Mouse (Mus musculus) MEL (cell line): ENCODE measurements around the gene Pck2. TPM values are rescaled to one million over a fixed set of nuclear protein-coding genes. Genes with fewer than 3 reads are reported as not detected.

Source experiments
- DNase-seq: peaks from one replicate; pipeline ENCODE4 v3.0.0; 2011; ENCODE audit warnings: low read depth, low spot score
- H3K27ac ChIP-seq: 2 replicates; pipeline ENCODE4 v1.5.1; 2012; ENCODE audit warnings: low read depth, mild to moderate bottlenecking, control low read depth, low read length, moderate library complexity; ENCODE audit not compliant: control insufficient read depth
- H3K27me3 ChIP-seq, 2 experiments: fragments of 150-350 bp in 1 of 2; sonication (generic) in 1 of 2; 2 replicates each; pipeline ENCODE4 v1.6.1; 2012; ENCODE audit warnings: low read length in 2 of 2, mild to moderate bottlenecking in 2 of 2, improper control_type of control experiment in 1 of 2, moderate library complexity in 1 of 2; ENCODE audit not compliant: insufficient read depth in 2 of 2, control insufficient read depth in 1 of 2
- H3K36me3 ChIP-seq, 2 experiments: 2 replicates each; pipeline ENCODE4 v1.6.1; 2012 to 2014; ENCODE audit warnings: low read length in 2 of 2, improper control_type of control experiment in 1 of 2, inconsistent platforms in 1 of 2, mild to moderate bottlenecking in 1 of 2; ENCODE audit not compliant: insufficient read depth in 2 of 2, control insufficient read depth in 1 of 2
- H3K4me1 ChIP-seq, 2 experiments: fragments of 150-350 bp in 1 of 2; sonication (generic) in 1 of 2; 2 replicates each; pipeline ENCODE4 v1.6.1; 2012; ENCODE audit warnings: low read length in 2 of 2, improper control_type of control experiment in 1 of 2, mild to moderate bottlenecking in 1 of 2; ENCODE audit not compliant: insufficient read depth in 2 of 2, control insufficient read depth in 1 of 2
- H3K4me3 ChIP-seq, 2 experiments: fragments of 150-350 bp in 1 of 2; sonication (generic) in 1 of 2; 2 replicates each; pipeline ENCODE4 v1.5.1; 2012; ENCODE audit warnings: low read depth in 2 of 2, low read length in 2 of 2, mild to moderate bottlenecking in 2 of 2, moderate library complexity in 2 of 2, control low read depth in 1 of 2, improper control_type of control experiment in 1 of 2; ENCODE audit not compliant: control insufficient read depth in 1 of 2, insufficient read depth in 1 of 2
- H3K79me2 ChIP-seq: 2 replicates; pipeline ENCODE4 v1.6.1; 2012; ENCODE audit warnings: mild to moderate bottlenecking, low read length, moderate library complexity; ENCODE audit not compliant: control insufficient read depth, poor library complexity, insufficient read depth
- H3K9ac ChIP-seq: 2 replicates; pipeline ENCODE4 v1.6.1; 2012; ENCODE audit warnings: low read depth, mild to moderate bottlenecking, control low read depth, low read length, moderate library complexity; ENCODE audit not compliant: control insufficient read depth, poor library complexity, severe bottlenecking
- H3K9me3 ChIP-seq: fragments of 150-350 bp; sonication (generic); replicated peaks from 2 replicates; pipeline ENCODE4 v1.6.1; 2012; ENCODE audit warnings: mild to moderate bottlenecking, low read length, improper control_type of control experiment, moderate library complexity; ENCODE audit not compliant: insufficient read depth
- BHLHE40 ChIP-seq: IDR thresholded peaks from 2 replicates; pipeline ENCODE4 v1.6.1; 2012; ENCODE audit warnings: low read depth, mild to moderate bottlenecking, inconsistent platforms, low read length, improper control_type of control experiment, borderline replicate concordance
- CHD2 ChIP-seq: IDR thresholded peaks from 2 replicates; pipeline ENCODE4 v1.6.1; 2011; ENCODE audit warnings: low read length, improper control_type of control experiment
- CTCF ChIP-seq, 3 experiments: IDR thresholded peaks in 2 of 3; conservative IDR thresholded peaks in 1 of 3; 2 replicates each; pipeline ENCODE4 v1.5.1; 2011 to 2012; ENCODE audit warnings: low read length in 3 of 3, low read depth in 2 of 3, mild to moderate bottlenecking in 2 of 3, improper control_type of control experiment in 1 of 3, inconsistent platforms in 1 of 3, mixed read lengths in 1 of 3, moderate library complexity in 1 of 3; ENCODE audit not compliant: control insufficient read depth in 1 of 3, insufficient read depth in 1 of 3, poor library complexity in 1 of 3, severe bottlenecking in 1 of 3
- E2F4 ChIP-seq: IDR thresholded peaks from 2 replicates; pipeline ENCODE4 v1.6.1; 2011; ENCODE audit warnings: low read depth, low read length, improper control_type of control experiment, borderline replicate concordance
- ELF1 ChIP-seq: IDR thresholded peaks from 2 replicates; pipeline ENCODE4 v1.6.1; 2014; ENCODE audit warnings: low read depth, mild to moderate bottlenecking, inconsistent platforms, low read length, improper control_type of control experiment, moderate library complexity
- EP300 ChIP-seq, 2 experiments: IDR thresholded peaks; 2 replicates each; pipeline ENCODE4 v1.6.1; 2011; ENCODE audit warnings: improper control_type of control experiment in 2 of 2, low read length in 2 of 2, low read depth in 1 of 2, mild to moderate bottlenecking in 1 of 2
- GABPA ChIP-seq: IDR thresholded peaks from 2 replicates; pipeline ENCODE4 v1.6.1; 2012; ENCODE audit warnings: low read depth, mild to moderate bottlenecking, inconsistent platforms, low read length, improper control_type of control experiment, moderate library complexity
- GATA1 ChIP-seq: IDR thresholded peaks from 2 replicates; pipeline ENCODE4 v1.6.1; 2011; ENCODE audit warnings: low read depth, low read length, improper control_type of control experiment
- KAT2A ChIP-seq: conservative IDR thresholded peaks from 2 replicates; pipeline ENCODE4 v1.6.1; 2012; ENCODE audit warnings: low read depth, low read length, improper control_type of control experiment, inconsistent platforms
- MAFK ChIP-seq: IDR thresholded peaks from 2 replicates; pipeline ENCODE4 v1.6.1; 2011; ENCODE audit warnings: low read depth, mild to moderate bottlenecking, low read length, improper control_type of control experiment, borderline replicate concordance
- MAZ ChIP-seq: IDR thresholded peaks from 2 replicates; pipeline ENCODE4 v1.6.1; 2012; ENCODE audit warnings: low read depth, mild to moderate bottlenecking, inconsistent platforms, low read length, improper control_type of control experiment
- MEF2A ChIP-seq: IDR thresholded peaks from 2 replicates; pipeline ENCODE4 v1.6.1; 2014; ENCODE audit warnings: low read depth, mild to moderate bottlenecking, inconsistent platforms, low read length, improper control_type of control experiment; ENCODE audit not compliant: poor library complexity, insufficient replicate concordance, severe bottlenecking; ENCODE audit errors: extremely low read depth
- MYB ChIP-seq: IDR thresholded peaks from 2 replicates; pipeline ENCODE4 v1.6.1; 2011; ENCODE audit warnings: mild to moderate bottlenecking, low read depth, low read length, improper control_type of control experiment
- MYC ChIP-seq: IDR thresholded peaks from 2 replicates; pipeline ENCODE4 v1.6.1; 2011; ENCODE audit warnings: low read depth, mild to moderate bottlenecking, low read length, improper control_type of control experiment, moderate library complexity
- NELFE ChIP-seq: IDR thresholded peaks from 2 replicates; pipeline ENCODE4 v1.6.1; 2011; ENCODE audit warnings: low read depth, low read length, improper control_type of control experiment
- NRF1 ChIP-seq: IDR thresholded peaks from 2 replicates; pipeline ENCODE4 v1.6.1; 2014; ENCODE audit warnings: low read depth, mild to moderate bottlenecking, inconsistent platforms, low read length, improper control_type of control experiment, moderate library complexity; ENCODE audit not compliant: poor library complexity, insufficient read depth, severe bottlenecking
- POLR2A ChIP-seq, 2 experiments: IDR thresholded peaks; 2 replicates each; pipeline ENCODE4 v1.6.1; 2011 to 2012; ENCODE audit warnings: low read length in 2 of 2, mild to moderate bottlenecking in 2 of 2, control low read depth in 1 of 2, improper control_type of control experiment in 1 of 2, low read depth in 1 of 2, moderate library complexity in 1 of 2; ENCODE audit not compliant: control insufficient read depth in 1 of 2, insufficient read depth in 1 of 2, poor library complexity in 1 of 2
- POLR2AphosphoS2 ChIP-seq: IDR thresholded peaks from 2 replicates; pipeline ENCODE4 v1.6.1; 2011; ENCODE audit warnings: low read length, improper control_type of control experiment
- RAD21 ChIP-seq: IDR thresholded peaks from 2 replicates; pipeline ENCODE4 v1.6.1; 2011; ENCODE audit warnings: mild to moderate bottlenecking, low read depth, low read length, improper control_type of control experiment
- RCOR1 ChIP-seq: IDR thresholded peaks from 2 replicates; pipeline ENCODE4 v1.6.1; 2012; ENCODE audit warnings: low read depth, mild to moderate bottlenecking, inconsistent platforms, low read length, improper control_type of control experiment
- SIN3A ChIP-seq: IDR thresholded peaks from 2 replicates; pipeline ENCODE4 v1.6.1; 2012; ENCODE audit warnings: low read length, improper control_type of control experiment, inconsistent platforms
- SMC3 ChIP-seq: IDR thresholded peaks from 2 replicates; pipeline ENCODE4 v1.6.1; 2011; ENCODE audit warnings: low read depth, low read length, improper control_type of control experiment
- TAL1 ChIP-seq: IDR thresholded peaks from 2 replicates; pipeline ENCODE4 v1.6.1; 2012; ENCODE audit warnings: mild to moderate bottlenecking, inconsistent platforms, low read length, moderate library complexity, mixed read lengths
- TBP ChIP-seq: IDR thresholded peaks from 2 replicates; pipeline ENCODE4 v1.8.0; 2011; ENCODE audit warnings: low read depth, low read length, improper control_type of control experiment
- TCF12 ChIP-seq: IDR thresholded peaks from 2 replicates; pipeline ENCODE4 v1.6.1; 2014; ENCODE audit warnings: low read depth, mild to moderate bottlenecking, inconsistent platforms, low read length, improper control_type of control experiment, moderate library complexity
- UBTF ChIP-seq: IDR thresholded peaks from 2 replicates; pipeline ENCODE4 v1.6.1; 2012; ENCODE audit warnings: low read depth, mild to moderate bottlenecking, inconsistent platforms, low read length, improper control_type of control experiment, moderate library complexity, borderline replicate concordance; ENCODE audit not compliant: insufficient read depth
- ZC3H11A ChIP-seq: IDR thresholded peaks from 2 replicates; pipeline ENCODE4 v1.6.1; 2012; ENCODE audit warnings: low read depth, mild to moderate bottlenecking, inconsistent platforms, low read length, improper control_type of control experiment
- ZKSCAN1 ChIP-seq: IDR thresholded peaks from 2 replicates; pipeline ENCODE4 v1.6.1; 2012; ENCODE audit warnings: low read depth, mild to moderate bottlenecking, inconsistent platforms, low read length, improper control_type of control experiment, moderate library complexity
- ZMIZ1 ChIP-seq: IDR thresholded peaks from 2 replicates; pipeline ENCODE4 v1.6.1; 2012; ENCODE audit warnings: low read depth, mild to moderate bottlenecking, inconsistent platforms, low read length, improper control_type of control experiment, moderate library complexity
- ZNF384 ChIP-seq: IDR thresholded peaks from 2 replicates; pipeline ENCODE4 v1.6.1; 2012; ENCODE audit warnings: low read depth, mild to moderate bottlenecking, inconsistent platforms, low read length, improper control_type of control experiment
- polyA plus RNA-seq, 2 experiments: library from polyadenylated mRNA; stranded (reverse) in 1 of 2; unstranded in 1 of 2; fragments of >175 nt in 1 of 2; fragments of >200 nt in 1 of 2; gene quantifications; 2 replicates each; pipeline versions ENCODE4 v1.2.1 to v1.2.4; 2012; ENCODE audit warnings: low replicate concordance in 2 of 2, low read depth in 1 of 2; ENCODE audit not compliant: insufficient read length in 2 of 2, insufficient read depth in 1 of 2, missing spikeins in 1 of 2
- total RNA-seq: library from RNA; depleted of rRNA; stranded (reverse); fragments of 300-350 nt; gene quantifications from 2 replicates; pipeline ENCODE4 v1.2.3, GENCODE M21; 2012

Gene Pck2
- total and polyA plus RNA-seq, 3 experiments = 17.0 to 103 (median 63.7) TPM

DNA sequence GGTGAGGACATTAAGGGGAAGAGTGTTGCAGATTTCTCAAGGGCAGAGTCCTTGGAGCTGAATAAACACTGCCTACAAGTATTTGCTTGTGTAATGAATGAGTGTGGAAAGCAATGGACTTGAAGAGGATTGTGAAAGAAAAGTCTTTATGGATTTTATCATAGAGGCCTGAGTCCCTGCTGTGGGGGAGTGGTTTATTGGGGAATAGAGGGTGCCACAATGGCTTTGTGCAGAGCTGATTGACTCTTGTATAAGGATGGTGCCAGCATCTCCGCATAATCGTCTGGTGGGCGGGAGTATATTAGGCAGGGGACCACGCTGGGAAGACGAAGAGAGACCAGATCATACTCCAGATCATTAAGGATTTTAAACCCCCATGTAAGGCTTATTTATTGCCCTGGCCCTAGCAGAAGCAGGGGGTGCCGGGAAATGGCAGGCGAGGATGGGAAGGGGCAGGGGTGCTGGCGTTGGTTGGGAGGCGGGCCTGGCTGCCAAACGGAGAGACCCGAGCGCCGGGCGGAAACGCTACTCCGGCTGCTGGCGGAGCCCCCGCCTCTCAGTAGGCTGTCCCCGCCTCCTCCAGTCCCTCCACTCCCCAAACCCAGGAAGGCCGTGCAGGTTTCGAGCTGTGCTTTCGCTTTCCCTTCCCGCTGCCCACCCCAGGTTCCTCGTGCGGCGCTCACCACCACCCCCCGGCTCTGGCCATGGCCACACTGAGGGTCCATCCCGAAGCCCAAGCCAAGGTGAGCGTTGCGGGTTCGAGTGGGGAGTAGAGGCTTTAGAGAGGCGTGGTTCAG is 38.0 kb downstream of the Pck2 start, which contains the start of gene Psme1 (continued):
- TF ChIP-seq KAT2A (no peak; the same call in 1 of the 2 replicates), RCOR1 (no peak), POLR2AphosphoS2 (no peak), GABPA (no peak), TCF12 (no peak; the same call in 1 of the 2 replicates), CTCF (IDR thresholded peaks at IDR 0.05 in 2 of 3, conservative IDR thresholded peaks at IDR 0.05 in 1 of 3; ENCODE audit: control insufficient read depth in 1 of 3, insufficient read depth in 1 of 3, low read depth in 2 of 3, low read length in 3 of 3, poor library complexity in 1 of 3, severe bottlenecking in 1 of 3) (no peak), ZC3H11A (no peak), TBP (peak; percentile 64; the same call in 1 of the 2 replicates), SMC3 (no peak), SIN3A (peak; percentile 53; the same call in 1 of the 2 replicates), TAL1 (no peak), MAZ (peak; percentile 84; the same call in 1 of the 2 replicates), ZMIZ1 (peak; percentile 63; the same call in 1 of the 2 replicates), MAFK (no peak), NELFE (peak; percentile 73)
- TF ChIP-seq, all 39 proteins: peak for 11

DNA sequence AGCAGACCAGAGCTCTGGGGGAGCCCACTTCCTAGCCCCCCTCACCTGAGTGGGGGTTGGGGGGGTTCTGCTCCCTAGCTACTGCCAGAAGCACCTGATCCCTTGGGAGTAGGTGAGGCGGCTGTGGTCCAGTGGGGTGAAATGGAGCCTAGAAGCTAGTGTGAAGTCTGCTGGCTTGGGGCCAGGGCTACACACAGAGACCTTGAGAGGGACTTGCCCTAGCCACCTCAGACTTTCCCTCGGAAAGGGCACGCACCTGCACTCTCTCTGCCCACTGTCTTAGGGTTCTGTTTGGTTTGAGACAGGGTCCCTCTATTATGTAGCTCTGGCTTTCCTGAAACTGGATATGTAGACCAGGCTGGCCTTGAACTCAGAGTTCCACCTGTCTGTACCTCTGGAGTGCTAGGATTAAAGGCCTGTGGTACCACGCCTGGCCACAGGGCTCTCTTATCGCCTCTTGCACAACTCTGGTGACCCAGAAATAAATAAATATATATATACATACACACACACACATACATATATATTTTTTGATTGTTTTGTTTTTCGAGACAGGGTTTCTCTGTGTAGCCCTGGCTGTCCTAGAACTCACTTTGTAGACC is 38.7 kb downstream of the Pck2 start:
- Histone ChIP-seq H3K36me3 (peaks cover 0 to 12% of the 10 kb centered on the region in 2 experiments; a peak in 2 of 4 replicates), H3K9me3 (no peaks in the 10 kb centered on the region), H3K27ac (peak overlapping the region; percentile 48), H3K9ac (peak overlapping the region; percentile 93), H3K4me1 (peaks cover 3 to 18% of the 10 kb centered on the region in 2 experiments), H3K27me3 (no peaks in the 10 kb centered on the region), H3K79me2 (peaks cover 6% of the 10 kb centered on the region), H3K4me3 (peak overlapping the region; percentile 88 to 93)
- DNase-seq = peak; percentile 77
- TF ChIP-seq ZKSCAN1 = no peak
- TF ChIP-seq CHD2 = no peak
- no peak for TF ChIP-seq GABPA
- TF ChIP-seq MYC = no peak
- no peak for TF ChIP-seq SMC3
- TF ChIP-seq BHLHE40 = no peak
- no peak for TF ChIP-seq POLR2AphosphoS2
- no peak for TF ChIP-seq ELF1
- TF ChIP-seq CTCF (IDR thresholded peaks at IDR 0.05 in 2 of 3, conservative IDR thresholded peaks at IDR 0.05 in 1 of 3; ENCODE audit: control insufficient read depth in 1 of 3, insufficient read depth in 1 of 3, low read depth in 2 of 3, low read length in 3 of 3, poor library complexity in 1 of 3, severe bottlenecking in 1 of 3) = peak in 1 of 3 experiments; percentile 12; a peak in 2 of 6 replicates
- TF ChIP-seq RCOR1 = no peak
- TF ChIP-seq NRF1 = no peak
- TF ChIP-seq TAL1 = 0 out of 2 replicates have a peak, but pooled peaks have one; percentile 17
- TF ChIP-seq GATA1 = 0 out of 2 replicates have a peak, but pooled peaks have one; percentile 15
- TF ChIP-seq ZNF384 = no peak
- no peak for TF ChIP-seq UBTF
- peak; percentile 21; the same call in 1 of the 2 replicates for TF ChIP-seq TCF12
- no peak for TF ChIP-seq RAD21
- TF ChIP-seq MEF2A = no peak
- TF ChIP-seq E2F4 = no peak
- no peak for TF ChIP-seq MYB
- TF ChIP-seq POLR2A (IDR thresholded peaks at IDR 0.05; ENCODE audit: control insufficient read depth in 1 of 2, insufficient read depth in 1 of 2, low read depth in 1 of 2, low read length in 2 of 2, poor library complexity in 1 of 2) = no peak
- no peak for TF ChIP-seq ZMIZ1
- TF ChIP-seq EP300 (IDR thresholded peaks at IDR 0.05; ENCODE audit: low read depth in 1 of 2, low read length in 2 of 2) = no peak
